Mouse (Mus musculus) cerebral cortex, adult 2 months (tissue): ENCODE measurements around the gene Gm6592.

Experiments
- WGBS: fragments of 180-500 bp; shearing (Covaris S2); methylation state at CpG from one replicate; pipeline ENCODE4 v1.1.7; 2018; 5-methylcytosine and 5-hydroxymethylcytosine counted together

Gene Gm6592

DNA sequence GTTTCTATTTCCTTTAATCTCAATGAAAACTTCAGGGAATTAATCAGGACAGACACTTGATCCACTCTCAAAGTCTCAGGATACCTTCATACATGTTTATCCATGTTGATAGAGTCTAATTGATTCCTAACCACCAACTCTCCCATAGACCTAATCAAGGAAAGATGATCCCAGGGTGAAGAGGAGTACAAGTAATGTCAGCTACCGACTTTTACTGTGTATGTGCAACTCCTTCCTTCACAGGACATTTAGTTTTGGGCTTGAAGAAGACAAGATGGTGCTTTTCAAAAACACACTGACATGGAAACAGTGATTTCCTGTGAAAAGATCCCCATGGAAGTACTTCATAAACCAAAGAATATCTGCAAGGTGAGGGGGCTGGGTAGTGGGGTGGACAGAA lies at the start of gene Gm6592:
Gene Gm6592 (plus strand): TSS at position 301 of the 400 bp plus-strand sequence.
- WGBS, result 88% methylated on average over 1 of the region's 1 CpGs

GRCm38 (mm10) chrX:8803391-8803790 lies 40.4 kb upstream of the Gm6592 start, which contains the start of gene Ssxb5:
Gene Ssxb5 (plus strand): TSS chrX:8803691.
- 81% methylated on average over 4 of the region's 4 CpGs for WGBS

GRCm38 (mm10) chrX:8852486-8852885 lies 8.7 kb downstream of the Gm6592 start:
- 95% methylated on average over 10 of the region's 10 CpGs for WGBS

DNA sequence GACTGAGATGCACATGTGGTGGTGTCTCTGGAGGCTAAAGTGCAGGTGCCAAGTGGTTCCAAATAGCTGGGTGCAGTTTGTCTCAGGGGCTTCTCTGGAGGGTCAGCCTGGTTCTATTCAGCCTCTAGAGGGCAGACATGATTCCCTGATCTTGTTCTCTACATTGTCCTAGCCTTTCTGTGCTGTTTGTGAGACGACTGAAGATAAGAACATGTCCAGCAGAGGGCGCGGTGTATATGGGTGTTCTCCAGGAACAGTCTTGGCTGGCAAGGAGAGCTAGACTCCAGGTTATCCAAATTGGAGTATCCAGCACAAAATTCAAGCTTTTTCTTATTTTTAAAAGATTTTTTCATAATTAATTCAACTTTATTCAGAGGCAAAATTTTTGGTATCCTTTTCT lies 20.5 kb downstream of the Gm6592 start:
- WGBS, result 4% methylated on average over 3 of the region's 3 CpGs

DNA sequence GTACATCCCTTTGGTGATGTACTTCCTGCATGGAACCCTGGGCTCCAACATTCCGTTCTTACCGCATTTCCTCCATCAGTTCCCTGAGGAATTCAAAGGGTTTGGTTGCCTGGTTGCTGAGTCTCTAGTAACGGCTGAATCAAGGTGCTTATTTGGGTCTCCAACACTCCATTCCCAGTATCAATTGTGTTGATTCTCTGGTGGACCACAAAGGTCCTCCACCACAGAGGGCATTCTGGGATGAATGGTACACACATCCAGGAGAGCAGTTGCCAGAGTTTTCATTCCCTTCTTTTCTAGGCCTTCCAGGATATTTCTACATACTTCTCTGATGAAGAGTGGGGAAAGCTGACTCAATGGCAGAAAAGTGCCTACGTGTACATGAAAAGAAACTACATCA lies 30.2 kb downstream of the Gm6592 start, which contains the start of gene Gm5751:
Gene Gm5751 (plus strand): TSS at position 301 of the 400 bp plus-strand sequence.
- 98% methylated on average over 3 of the region's 4 CpGs for WGBS

GRCm38 (mm10) chrX:8884336-8884735 lies 40.5 kb downstream of the Gm6592 start:
- WGBS, result 82% methylated on average over 4 of the region's 4 CpGs

DNA sequence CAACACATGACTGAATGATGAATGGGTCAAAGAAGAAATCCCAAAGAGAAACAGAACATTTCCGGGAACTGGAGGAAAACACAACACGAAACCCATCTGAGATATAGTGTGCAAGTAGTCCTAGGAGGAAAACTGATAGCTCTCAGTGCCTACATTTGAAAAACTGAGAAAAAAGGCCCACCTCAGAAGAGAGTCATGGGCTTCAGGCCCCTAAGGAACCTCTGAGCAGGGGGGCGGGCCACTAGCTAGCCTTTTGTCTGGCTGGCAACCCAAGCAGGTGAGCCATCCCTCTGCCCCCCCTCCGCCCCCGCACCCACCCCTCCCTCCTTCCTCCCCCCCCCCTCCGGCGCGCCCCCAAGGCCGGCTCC lies 48.2 kb downstream of the Gm6592 start:
- WGBS, result 23% methylated on average over 4 of the region's 9 CpGs

DNA sequence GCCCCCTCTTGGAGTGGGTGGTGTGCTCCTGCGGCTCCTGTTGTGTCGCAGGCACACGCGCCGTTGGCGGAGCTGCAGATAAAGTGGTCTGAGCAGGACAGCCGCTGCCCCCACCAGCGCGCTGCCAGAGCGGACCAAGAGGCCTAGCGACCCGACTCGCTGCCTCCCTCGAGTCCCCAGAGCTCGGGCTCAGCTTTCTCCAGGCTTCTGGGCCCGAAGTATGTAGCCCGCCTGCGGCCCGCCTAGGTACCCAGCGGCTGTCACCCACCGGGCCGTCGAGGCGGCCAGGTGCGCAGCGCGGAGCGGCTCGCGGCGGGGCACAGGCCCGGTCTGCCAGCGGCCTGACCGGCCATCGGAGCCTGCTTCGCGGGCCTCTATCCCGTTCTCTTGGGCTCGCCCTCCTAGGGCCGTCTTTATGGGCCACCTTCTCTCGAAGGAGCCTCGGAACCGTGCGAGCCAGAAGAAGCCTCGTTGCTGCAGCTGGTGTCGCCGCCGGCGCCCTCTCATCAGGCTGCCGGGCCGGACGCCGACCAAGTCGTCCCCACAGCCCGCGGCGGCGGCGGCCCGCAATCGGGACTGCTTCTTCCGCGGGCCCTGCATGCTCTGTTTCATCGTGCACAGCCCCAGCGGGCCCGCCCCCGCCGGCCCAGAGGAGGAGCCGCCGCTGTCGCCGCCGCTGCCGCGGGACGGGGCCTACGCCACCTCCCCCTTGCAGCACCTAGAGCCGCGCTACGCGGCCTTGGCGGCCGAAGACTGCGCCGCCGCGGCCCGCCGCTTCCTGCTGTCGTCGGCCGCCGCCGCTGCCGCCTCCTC lies 48.8 kb downstream of the Gm6592 start, which contains the start of gene B630019K06Rik:
Gene B630019K06Rik (plus strand): TSS at position 40 of the 813 bp plus-strand sequence.
- WGBS, result 3% methylated on average over 65 of the region's 95 CpGs

GRCm38 (mm10) chrX:8893182-8893651 lies 49.4 kb downstream of the Gm6592 start:
- 5% methylated on average over 35 of the region's 42 CpGs for WGBS
